Mouse (Mus musculus): Measurements from ENCODE around the gene Ptgr2. TPM values are rescaled to one million over a fixed set of nuclear protein-coding genes. Genes with fewer than 3 reads are reported as not detected.

The Ptgr2 gene
- polyA plus RNA-seq, 1 experiment from 2014 or later, result 18.5 TPM

- no peak for ATAC-seq (ENCODE audit: insufficient number of reproducible peaks, insufficient read depth, low FRiP score, low read depth)
- no peak overlapping the region for H3K27ac ChIP-seq (ENCODE audit: low read length)
- H3K4me3 ChIP-seq (ENCODE audit: low read depth, low read length), result no peak overlapping the region
- no peak overlapping the region for H3K4me2 ChIP-seq (replicated peaks; ENCODE audit: low read depth, low read length)
- 95% methylated on average over 6 of the region's 6 CpGs for WGBS
- no peaks in the 10 kb centered on the region for H3K9me3 ChIP-seq (ENCODE audit: control insufficient read depth, low read depth, low read length)
- no peak overlapping the region for H3K9ac ChIP-seq (replicated peaks; ENCODE audit: low read depth, low read length)
- H3K27me3 ChIP-seq (ENCODE audit: control insufficient read depth, insufficient read depth, low read length), result no peaks in the 10 kb centered on the region
- peaks cover 22% of the 10 kb centered on the region for H3K36me3 ChIP-seq (ENCODE audit: control insufficient read depth, insufficient read depth, low read length)
- peaks cover 9% of the 10 kb centered on the region for H3K4me1 ChIP-seq (ENCODE audit: control insufficient read depth, insufficient read depth, low read length)
Measured at GRCm38 (mm10) chr12:84365137-84365536, 80.1 kb downstream of the Ptgr2 start.

Other genes with a start within 250 kb of the Ptgr2 start
- gene Acot4, start 246.9 kb upstream of the Ptgr2 start, polyA plus RNA-seq (2014; fragmentation: Nextera tagmentation; extraction: Ambion mirVana), result 0.33 and 0.70 TPM in 2 replicates
- gene Gm49366, start 246.3 kb upstream of the Ptgr2 start, polyA plus RNA-seq (2014; fragmentation: Nextera tagmentation; extraction: Ambion mirVana), result not detected in 2 replicates
- gene Acot3, start 233.1 kb upstream of the Ptgr2 start, polyA plus RNA-seq (2014; fragmentation: Nextera tagmentation; extraction: Ambion mirVana), result 0.29 TPM in 1 of 2 replicates, not detected in the other
- not detected in 2 replicates for gene Acot5, start 215.9 kb upstream of the Ptgr2 start, polyA plus RNA-seq (2014; fragmentation: Nextera tagmentation; extraction: Ambion mirVana)
- 1.7 and 2.5 TPM in 2 replicates for gene Acot6, start 184.6 kb upstream of the Ptgr2 start, polyA plus RNA-seq (2014; fragmentation: Nextera tagmentation; extraction: Ambion mirVana)
- gene Dnal1, start 170.9 kb upstream of the Ptgr2 start, polyA plus RNA-seq (2014; fragmentation: Nextera tagmentation; extraction: Ambion mirVana), result 3.8 and 5.7 TPM in 2 replicates
- 0.45 and 0.90 TPM in 2 replicates for gene Pnma1, start 136.7 kb upstream of the Ptgr2 start, polyA plus RNA-seq (2014; fragmentation: Nextera tagmentation; extraction: Ambion mirVana)
- gene Elmsan1, start 66.4 kb upstream of the Ptgr2 start, polyA plus RNA-seq (2014; fragmentation: Nextera tagmentation; extraction: Ambion mirVana), result 10.2 and 10.6 TPM in 2 replicates
- gene Zfp410, start 31.6 kb downstream of the Ptgr2 start, polyA plus RNA-seq (2014; fragmentation: Nextera tagmentation; extraction: Ambion mirVana), result 76.9 and 77.0 TPM in 2 replicates
- 52.6 and 52.7 TPM in 2 replicates for gene Coq6, start 76.4 kb downstream of the Ptgr2 start, polyA plus RNA-seq (2014; fragmentation: Nextera tagmentation; extraction: Ambion mirVana)
- gene Fam161b, start 76.6 kb downstream of the Ptgr2 start, polyA plus RNA-seq (2014; fragmentation: Nextera tagmentation; extraction: Ambion mirVana), result 2.7 and 3.4 TPM in 2 replicates
- gene Entpd5, start 123.8 kb downstream of the Ptgr2 start, polyA plus RNA-seq (2014; fragmentation: Nextera tagmentation; extraction: Ambion mirVana), result 15.0 and 15.8 TPM in 2 replicates
- gene Bbof1, start 123.8 kb downstream of the Ptgr2 start, polyA plus RNA-seq (2014; fragmentation: Nextera tagmentation; extraction: Ambion mirVana), result 1.00 and 1.5 TPM in 2 replicates
- 24.8 and 26.0 TPM in 2 replicates for gene Rnf113a2, start 132.0 kb downstream of the Ptgr2 start, polyA plus RNA-seq (2014; fragmentation: Nextera tagmentation; extraction: Ambion mirVana)
- 35.5 and 40.1 TPM in 2 replicates for gene Aldh6a1, start 165.8 kb downstream of the Ptgr2 start, polyA plus RNA-seq (2014; fragmentation: Nextera tagmentation; extraction: Ambion mirVana)
- gene Lin52, start 166.2 kb downstream of the Ptgr2 start, polyA plus RNA-seq (2014; fragmentation: Nextera tagmentation; extraction: Ambion mirVana), result 20.4 and 23.0 TPM in 2 replicates